Mouse (Mus musculus): ENCODE results near the gene Fam171a2. TPM values are rescaled to one million over a fixed set of nuclear protein-coding genes. Genes with fewer than 3 reads are reported as not detected.

Fam171a2 gene
- polyA plus RNA-seq, 1 experiment from 2014 or later = 8.5 TPM

DNA sequence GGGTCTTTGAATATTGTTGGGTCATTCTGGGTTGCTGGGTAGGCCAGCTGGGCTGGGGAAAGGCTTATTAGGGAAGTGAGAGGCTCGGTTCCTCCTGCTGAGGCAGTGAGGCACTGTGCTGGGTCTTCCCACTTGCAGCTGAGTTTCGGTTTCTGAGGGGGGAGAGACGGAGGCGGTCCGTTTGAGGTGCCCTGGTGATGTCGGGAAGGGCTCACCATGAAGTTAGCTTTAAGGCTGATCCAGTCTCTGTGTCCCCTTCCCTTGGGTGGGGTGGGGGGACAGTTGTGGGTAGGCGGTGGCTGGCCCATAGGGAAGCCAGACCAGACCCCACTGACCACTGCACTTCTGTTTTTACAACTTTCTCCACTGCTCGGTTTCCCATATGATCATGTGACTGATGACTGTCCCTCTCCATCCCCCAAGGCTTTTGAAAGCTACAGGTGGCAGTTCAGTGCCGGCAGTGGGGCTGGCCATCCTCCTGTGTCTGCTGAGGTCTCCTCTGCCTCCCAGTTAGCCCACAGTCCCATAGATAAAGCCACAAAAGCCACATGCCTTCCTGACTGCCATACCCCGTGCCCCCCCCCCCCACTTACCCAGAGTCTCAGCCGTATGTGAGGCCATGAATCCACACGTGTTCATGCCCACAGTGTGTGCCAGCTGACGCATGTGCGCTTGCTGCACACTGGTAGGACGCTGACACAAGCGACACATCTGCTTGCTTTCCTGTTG, 15.2 kb downstream of the Fam171a2 start:
- Histone ChIP-seq H3K9me3 (replicated peaks) (no peaks in the 10 kb centered on the region), H3K27me3 (peaks cover 7% of the 10 kb centered on the region; the same call in 1 of the 2 replicates), H3K4me3 (no peak overlapping the region), H3K4me2 (0 out of 2 replicates have a peak overlapping the region, but pooled peaks have one; percentile 7), H3K27ac (no peak overlapping the region), H3K9ac (0 out of 2 replicates have a peak overlapping the region, but pooled peaks have one; percentile 16), H3K36me3 (ENCODE audit: poor library complexity, severe bottlenecking) (peaks cover 26% of the 10 kb centered on the region), H3K4me1 (peaks cover 43% of the 10 kb centered on the region)
- no peak for ATAC-seq
- 72% methylated on average over 16 of the region's 16 CpGs for WGBS

- ATAC-seq = no peak
- Histone ChIP-seq H3K36me3 (ENCODE audit: poor library complexity, severe bottlenecking) (peaks cover 22% of the 10 kb centered on the region), H3K4me1 (peaks cover 38% of the 10 kb centered on the region), H3K9ac (no peak overlapping the region), H3K4me2 (0 out of 2 replicates have a peak overlapping the region, but pooled peaks have one; percentile 7), H3K27ac (no peak overlapping the region), H3K4me3 (no peak overlapping the region), H3K9me3 (replicated peaks) (no peaks in the 10 kb centered on the region), H3K27me3 (peaks cover 11% of the 10 kb centered on the region; the same call in 1 of the 2 replicates)
- WGBS = 76% methylated on average over 3 of the region's 3 CpGs
Observed at GRCm38 (mm10) chr11:102431728-102432114, 15.8 kb downstream of the Fam171a2 start.

- peak; percentile 52 for ATAC-seq
- H3K4me1 ChIP-seq = peaks cover 34% of the 10 kb centered on the region
- H3K27ac ChIP-seq = peak overlapping the region; percentile 68
- peak overlapping the region; percentile 66 for H3K9ac ChIP-seq
- H3K36me3 ChIP-seq (ENCODE audit: poor library complexity, severe bottlenecking) = peaks cover 17% of the 10 kb centered on the region
- H3K27me3 ChIP-seq = peaks cover 11% of the 10 kb centered on the region; the same call in 1 of the 2 replicates
- H3K4me2 ChIP-seq = peak overlapping the region; percentile 93
- H3K9me3 ChIP-seq (replicated peaks) = no peaks in the 10 kb centered on the region
- 0% methylated on average over 7 of the region's 7 CpGs for WGBS
- H3K4me3 ChIP-seq = peak overlapping the region; percentile 61
Observed at GRCm38 (mm10) chr11:102431018-102431645, 16.4 kb downstream of the Fam171a2 start.

GRCm38 (mm10) chr11:102430121-102431017, 17.1 kb downstream of the Fam171a2 start, which contains the start of gene Grn:
Gene Grn (plus strand): TSS chr11:102430315.
- peak; percentile 93 for ATAC-seq
- Histone ChIP-seq H3K27ac (peak within 1 kb of the TSS; percentile 68), H3K4me1 (peaks cover 32% of the 10 kb centered on the region), H3K4me2 (peak within 1 kb of the TSS; percentile 93), H3K9ac (peak within 1 kb of the TSS; percentile 70), H3K36me3 (ENCODE audit: poor library complexity, severe bottlenecking) (peaks cover 9% of the 10 kb centered on the region), H3K27me3 (peaks cover 11% of the 10 kb centered on the region; the same call in 1 of the 2 replicates), H3K4me3 (peak within 1 kb of the TSS; percentile 61), H3K9me3 (replicated peaks) (no peaks in the 10 kb centered on the region)
- 0% methylated on average over 29 of the region's 29 CpGs for WGBS

DNA sequence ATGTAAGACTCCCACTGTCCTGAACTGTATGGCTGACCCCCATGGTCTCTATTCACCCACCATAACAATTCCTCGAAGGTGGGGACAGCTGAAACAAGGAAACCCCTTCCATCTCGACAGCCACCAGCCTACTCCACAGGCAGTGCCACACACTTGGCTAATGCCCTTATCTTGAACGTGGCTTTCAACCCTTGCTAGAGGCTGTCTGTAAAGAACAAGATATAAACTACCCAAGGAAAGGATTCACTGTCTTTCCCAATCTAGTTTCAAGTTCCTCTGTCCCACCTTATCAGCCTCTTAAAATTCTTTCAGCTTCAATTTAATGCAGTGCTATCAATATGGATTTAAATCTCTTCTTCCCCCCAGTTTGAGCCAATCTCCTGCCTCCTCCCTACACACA, 17.9 kb downstream of the Fam171a2 start:
- H3K9me3 ChIP-seq (replicated peaks) = no peaks in the 10 kb centered on the region
- peak overlapping the region; percentile 70 for H3K9ac ChIP-seq
- peaks cover under 1% of the 10 kb centered on the region for H3K36me3 ChIP-seq (ENCODE audit: poor library complexity, severe bottlenecking)
- peaks cover 32% of the 10 kb centered on the region for H3K4me1 ChIP-seq
- H3K27me3 ChIP-seq = peaks cover 11% of the 10 kb centered on the region; the same call in 1 of the 2 replicates
- ATAC-seq = no peak
- WGBS = 48% methylated on average over 3 of the region's 3 CpGs
- H3K27ac ChIP-seq = no peak overlapping the region
- H3K4me2 ChIP-seq = peak overlapping the region; percentile 93
- peak overlapping the region; percentile 61 for H3K4me3 ChIP-seq

GRCm38 (mm10) chr11:102428981-102429540, 18.4 kb downstream of the Fam171a2 start:
- Histone ChIP-seq H3K36me3 (ENCODE audit: poor library complexity, severe bottlenecking) (no peaks in the 10 kb centered on the region; the same call in 1 of the 2 replicates), H3K4me3 (peak overlapping the region; percentile 61; the same call in 1 of the 2 replicates), H3K4me1 (peaks cover 27% of the 10 kb centered on the region), H3K27me3 (peaks cover 11% of the 10 kb centered on the region; the same call in 1 of the 2 replicates), H3K9ac (no peak overlapping the region), H3K9me3 (replicated peaks) (no peaks in the 10 kb centered on the region), H3K27ac (no peak overlapping the region), H3K4me2 (peak overlapping the region; percentile 93)
- 73% methylated on average over 8 of the region's 8 CpGs for WGBS
- no peak for ATAC-seq

DNA sequence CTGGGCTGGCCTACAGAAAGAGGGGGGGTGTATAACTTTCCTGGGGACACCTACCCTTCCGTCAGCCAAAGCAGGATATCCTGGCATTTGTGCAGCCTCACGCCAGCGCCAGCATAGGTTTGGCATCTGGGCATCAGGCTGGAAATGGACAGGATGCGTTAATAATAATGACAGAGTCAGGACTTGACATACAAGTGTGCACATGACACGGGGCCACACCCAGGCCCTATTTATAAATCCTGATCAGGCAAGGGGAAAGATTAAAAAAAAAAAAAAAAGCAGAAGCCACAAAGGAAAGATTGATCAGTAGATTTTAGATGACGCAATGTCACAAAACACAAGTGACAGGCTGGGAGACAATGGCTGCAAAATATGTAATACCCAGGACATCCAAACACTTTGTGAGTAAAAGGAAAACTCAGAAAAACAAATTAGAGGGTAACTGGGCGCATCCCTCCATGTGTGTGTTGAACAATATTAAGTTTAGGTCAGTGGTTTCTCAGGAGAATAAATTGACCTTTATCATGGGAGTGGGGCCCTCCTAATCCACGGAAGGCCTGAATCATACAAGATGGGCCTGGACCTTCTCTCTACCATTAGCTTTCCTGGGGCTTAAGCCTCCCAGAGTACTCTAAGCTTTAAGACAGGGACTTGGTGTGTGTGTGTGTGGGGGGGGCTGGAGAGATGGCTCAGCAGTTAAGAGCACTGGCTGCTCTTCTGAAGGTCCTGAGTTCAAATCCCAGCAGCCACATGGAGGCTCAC, 21.7 kb downstream of the Fam171a2 start:
- Histone ChIP-seq H3K4me3 (no peak overlapping the region), H3K27me3 (peaks cover 11% of the 10 kb centered on the region; the same call in 1 of the 2 replicates), H3K4me1 (peaks cover 12% of the 10 kb centered on the region), H3K27ac (no peak overlapping the region), H3K4me2 (no peak overlapping the region), H3K9me3 (replicated peaks) (no peaks in the 10 kb centered on the region), H3K9ac (no peak overlapping the region), H3K36me3 (ENCODE audit: poor library complexity, severe bottlenecking) (no peaks in the 10 kb centered on the region)
- ATAC-seq = no peak
- WGBS = 87% methylated on average over 8 of the region's 8 CpGs

- ATAC-seq = no peak
Observed at GRCm38 (mm10) chr11:102424666-102425065, 22.8 kb downstream of the Fam171a2 start.

DNA sequence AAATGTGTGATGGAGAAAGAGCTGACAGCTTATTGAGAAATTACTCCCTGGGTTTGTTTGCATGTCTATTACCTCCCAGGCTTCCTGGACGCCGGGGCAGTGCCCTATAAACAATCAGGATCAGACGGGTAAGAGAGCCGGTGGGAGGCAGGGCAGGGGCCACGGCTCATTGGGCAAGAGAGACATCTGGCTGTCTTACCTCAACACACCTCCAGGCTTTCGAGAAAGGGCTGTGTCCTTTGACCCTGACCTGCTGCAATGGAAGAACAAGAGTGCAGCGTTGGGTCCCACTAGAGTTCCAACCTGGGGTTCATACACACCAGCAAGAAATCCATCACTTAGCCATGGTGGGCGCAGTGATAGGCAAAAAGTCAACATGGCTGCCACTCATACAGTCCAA, 25.9 kb downstream of the Fam171a2 start:
- Histone ChIP-seq H3K36me3 (ENCODE audit: poor library complexity, severe bottlenecking) (no peaks in the 10 kb centered on the region), H3K4me2 (no peak overlapping the region), H3K27me3 (no peaks in the 10 kb centered on the region), H3K4me3 (no peak overlapping the region), H3K4me1 (no peaks in the 10 kb centered on the region), H3K27ac (no peak overlapping the region), H3K9ac (no peak overlapping the region), H3K9me3 (replicated peaks) (peaks cover 3% of the 10 kb centered on the region; the same call in 1 of the 2 replicates)
- 71% methylated on average over 8 of the region's 8 CpGs for WGBS
- ATAC-seq = no peak

More at GRCm38 (mm10) chr11:102424666-102425065, 22.8 kb downstream of the Fam171a2 start:
- no peak overlapping the region for H3K4me2 ChIP-seq
- peaks cover 5% of the 10 kb centered on the region for H3K4me1 ChIP-seq
- H3K27ac ChIP-seq = no peak overlapping the region
- H3K27me3 ChIP-seq = peaks cover 11% of the 10 kb centered on the region; the same call in 1 of the 2 replicates
- H3K9ac ChIP-seq = no peak overlapping the region
- H3K36me3 ChIP-seq (ENCODE audit: poor library complexity, severe bottlenecking) = no peaks in the 10 kb centered on the region
- no peak overlapping the region for H3K4me3 ChIP-seq
- 76% methylated on average over 6 of the region's 6 CpGs for WGBS
- H3K9me3 ChIP-seq (replicated peaks) = peaks cover 2% of the 10 kb centered on the region; the same call in 1 of the 2 replicates

DNA sequence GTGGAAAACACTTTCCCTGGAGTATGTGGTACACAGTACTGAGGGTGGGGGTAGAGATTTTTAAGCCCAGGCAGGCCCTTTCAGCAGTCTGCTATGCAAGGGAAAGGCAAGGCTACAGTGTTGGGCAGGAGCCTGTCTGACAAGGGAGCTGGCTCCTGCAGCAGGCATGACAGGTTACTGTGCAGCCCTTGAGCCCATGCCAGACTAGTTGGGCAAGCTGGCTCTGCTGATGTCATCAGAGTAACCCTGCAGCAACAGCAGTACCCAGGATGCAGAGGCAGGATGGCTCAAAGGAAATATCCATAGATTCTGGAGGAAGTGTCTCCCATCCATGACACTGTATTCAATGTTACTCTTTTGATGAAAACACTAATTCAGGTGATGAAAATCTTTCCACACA, 28.6 kb downstream of the Fam171a2 start:
- Histone ChIP-seq H3K4me2 (no peak overlapping the region), H3K9me3 (replicated peaks) (peaks cover 3% of the 10 kb centered on the region; the same call in 1 of the 2 replicates), H3K36me3 (ENCODE audit: poor library complexity, severe bottlenecking) (no peaks in the 10 kb centered on the region), H3K9ac (no peak overlapping the region), H3K27me3 (no peaks in the 10 kb centered on the region), H3K4me1 (no peaks in the 10 kb centered on the region), H3K27ac (no peak overlapping the region), H3K4me3 (no peak overlapping the region)
- no peak for ATAC-seq

DNA sequence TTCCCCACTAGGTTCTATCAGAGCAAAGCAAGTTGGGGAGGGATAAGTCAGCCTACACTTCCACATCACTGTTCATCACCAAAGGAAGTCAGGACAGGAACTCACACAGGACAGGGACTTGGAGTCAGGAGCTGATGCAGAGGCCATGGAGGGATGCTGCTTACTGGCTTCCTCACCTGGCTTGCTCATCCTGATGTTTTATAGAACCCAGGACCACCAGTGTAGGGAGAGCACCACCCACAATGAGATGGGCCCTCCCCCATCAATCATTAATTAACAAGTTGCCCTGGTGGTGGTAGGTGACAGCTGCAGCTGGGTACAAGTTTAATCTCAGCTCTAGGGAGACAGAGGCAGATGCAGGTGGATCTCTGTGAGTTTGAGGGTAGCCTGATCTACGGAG, 30.3 kb downstream of the Fam171a2 start:
- no peak overlapping the region for H3K9ac ChIP-seq
- no peak overlapping the region for H3K4me2 ChIP-seq
- H3K9me3 ChIP-seq (replicated peaks) = peaks cover 3% of the 10 kb centered on the region; the same call in 1 of the 2 replicates
- H3K4me3 ChIP-seq = no peak overlapping the region
- H3K4me1 ChIP-seq = no peaks in the 10 kb centered on the region
- no peak for ATAC-seq
- no peak overlapping the region for H3K27ac ChIP-seq
- H3K27me3 ChIP-seq = no peaks in the 10 kb centered on the region
- 85% methylated on average over 1 of the region's 1 CpGs for WGBS
- H3K36me3 ChIP-seq (ENCODE audit: poor library complexity, severe bottlenecking) = no peaks in the 10 kb centered on the region
